ENCODE assay signal across 19 mouse cellular contexts in the genomic region with DNA sequence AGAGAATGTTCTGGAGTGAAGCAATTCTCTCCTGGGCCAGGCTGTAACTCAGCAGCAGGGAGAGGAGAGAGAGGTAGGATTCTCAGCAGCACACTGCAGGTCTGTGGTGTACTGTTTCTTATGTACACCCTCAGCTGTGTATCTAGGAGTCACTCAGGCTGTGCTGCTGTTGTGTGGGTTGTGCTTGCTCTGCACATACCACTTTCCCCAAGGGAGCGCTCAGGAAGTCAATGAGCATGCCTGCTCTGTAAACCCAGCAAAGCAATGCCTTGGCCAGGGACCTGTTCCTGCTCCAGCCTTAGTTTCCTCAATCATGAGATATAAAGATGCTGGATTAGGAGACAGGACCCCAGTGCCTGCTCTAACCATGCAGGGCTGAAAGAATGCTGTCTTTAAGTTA. TPM values are rescaled to one million over a fixed set of nuclear protein-coding genes. Genes with fewer than 3 reads are reported as not detected.
A peak's percentile ranks its signal among the peaks of the same experiment; 100 is the strongest.
DNase-seq lines count a peak whose midpoint lies in the region; ATAC-seq and TF ChIP-seq lines count a peak whose summit lies in the region.
"Had no signal": no experiment of that assay in that cellular context is flagged by ENCODE, and none has a peak within 500 bp of the region (broad histone marks: within the 10 kb centered on the region; RNA-seq: fewer than 3 reads in every experiment).

No protein-coding gene starts in this region.

- no peak for ATAC-seq in stomach, postnatal 0 days (ENCODE audit: low FRiP score, low TSS enrichment)
- ATAC-seq: forebrain, postnatal 0 days; intestine, embryonic 16.5 days had no signal

- H3K4me3 ChIP-seq in heart, adult 2 months, result no peak overlapping the region
- H3K4me3 ChIP-seq in stomach, postnatal 0 days (ENCODE audit: low read depth, low read length), result no peak overlapping the region
- H3K4me3 ChIP-seq: hindbrain, embryonic 12.5 days; megakaryocyte, embryonic 14.5 days; neural tube, embryonic 13.5 days had no signal

- H3K27ac ChIP-seq in heart, adult 2 months, result no peak overlapping the region
- H3K27ac ChIP-seq in stomach, postnatal 0 days (replicated peaks), result no peak overlapping the region
- H3K27ac ChIP-seq: hindbrain, embryonic 12.5 days; liver, embryonic 14.5 days; neural tube, embryonic 13.5 days had no signal

- no peak overlapping the region for H3K9ac ChIP-seq in heart, adult 2 months (ENCODE audit: low read depth, low read length)
- no peak overlapping the region for H3K9ac ChIP-seq in stomach, postnatal 0 days (ENCODE audit: low read length)
- H3K9ac ChIP-seq: forebrain, postnatal 0 days; hindbrain, embryonic 12.5 days; liver, embryonic 14.5 days; neural tube, embryonic 13.5 days had no signal

- TF ChIP-seq POLR2A in heart, adult 2 months (IDR thresholded peaks at IDR 0.05; ENCODE audit: insufficient read depth, low read depth, low read length), result no peak

- WGBS in heart, adult 2 months, result 93% methylated on average over 1 of the region's 1 CpGs
- WGBS in stomach, postnatal 0 days, result 88% methylated on average over 1 of the region's 1 CpGs

- no peaks in the 10 kb centered on the region for H3K9me3 ChIP-seq in stomach, postnatal 0 days (ENCODE audit: control insufficient read depth, low read length)
- H3K9me3 ChIP-seq: hindbrain, embryonic 12.5 days; neural tube, embryonic 13.5 days had no signal

- no peaks in the 10 kb centered on the region for H3K79me2 ChIP-seq in heart, adult 2 months (replicated peaks; ENCODE audit: control insufficient read depth, insufficient read depth, low read length)

- H3K36me3 ChIP-seq in heart, adult 2 months (ENCODE audit: control insufficient read depth, insufficient read depth, low read length), result no peaks in the 10 kb centered on the region
- H3K36me3 ChIP-seq in stomach, postnatal 0 days (ENCODE audit: control insufficient read depth, insufficient read depth, low read length), result no peaks in the 10 kb centered on the region
- H3K36me3 ChIP-seq: hindbrain, embryonic 12.5 days; neural tube, embryonic 13.5 days had no signal

- TF ChIP-seq CTCF in heart, adult 2 months (IDR thresholded peaks at IDR 0.05), result no peak
- no peak for TF ChIP-seq CTCF in stomach, postnatal 0 days (IDR thresholded peaks at IDR 0.05; ENCODE audit: low read depth)

- H3K4me1 ChIP-seq in heart, adult 2 months (ENCODE audit: control insufficient read depth, insufficient read depth, low read length), result no peaks in the 10 kb centered on the region
- H3K4me1 ChIP-seq in stomach, postnatal 0 days (replicated peaks; ENCODE audit: control insufficient read depth, insufficient read depth), result no peaks in the 10 kb centered on the region

- H3K27me3 ChIP-seq in heart, adult 2 months (ENCODE audit: control insufficient read depth, insufficient read depth, low read length), result no peaks in the 10 kb centered on the region
- H3K27me3 ChIP-seq in stomach, postnatal 0 days (ENCODE audit: control insufficient read depth, insufficient read depth, low read length), result no peaks in the 10 kb centered on the region

- intact Hi-C loops in heart, adult 2 months (cut with DNase I), result no loop called here

- no peak for TF ChIP-seq EP300 in heart, adult 2 months (IDR thresholded peaks at IDR 0.05; ENCODE audit: insufficient read depth, low read depth, low read length)
- TF ChIP-seq EP300 in stomach, postnatal 0 days (optimal IDR thresholded peaks at IDR 0.05), result no peak

- peak; percentile 87 for DNase-seq in heart, adult 11 months
- DNase-seq in heart, adult 2 months, result no peak
- DNase-seq in testis, postnatal 10 days (ENCODE audit: low spot score), result peak; percentile 36
- no peak for DNase-seq in testis, postnatal 14 days (ENCODE audit: low spot score)
- peak; percentile 34 to 50 for DNase-seq in kidney, postnatal 25 days
- no peak for DNase-seq in right cerebral cortex, postnatal 36 days (ENCODE audit: low spot score in 2 of 2)
- no peak for DNase-seq in layer of hippocampus, adult 8-10 months (ENCODE audit: low spot score in 2 of 2)
- no peak for DNase-seq in stomach, postnatal 0 days (ENCODE audit: low spot score)
- DNase-seq: adrenal gland, adult 8-10 months; cerebellum, adult 8-10 months; forebrain, postnatal 0 days; lung, postnatal 10 days; right cerebral cortex, postnatal 4 days; thymus, postnatal 4 days had no signal

- H3K4me2 ChIP-seq in stomach, postnatal 0 days (replicated peaks; ENCODE audit: low read depth), result no peak overlapping the region
- H3K4me2 ChIP-seq: hindbrain, embryonic 12.5 days; neural tube, embryonic 13.5 days had no signal

RNA-seq across cellular contexts. Expression of gene Thap12, which starts 25.1 kb away (rescaled TPM):
- total RNA-seq in heart, adult 2 months (2021), result 10 to 100 TPM; 71.5 to 80.7 TPM
- polyA plus RNA-seq in heart, adult 2 months (2012; rRNA removed), result 18.0 and 41.5 TPM in 2 replicates
- total RNA-seq in layer of hippocampus, adult 8-10 months (2022), result 10 to 100 TPM; 64.1 to 80.3 (median 70.4) TPM
- polyA plus RNA-seq in stomach, postnatal 0 days (2015; fragmentation: Nextera tagmentation; extraction: Ambion mirVana), result 29.7 and 33.3 TPM in 2 replicates

Comparison
In these comparisons a context has a peak if more than half of its experiments do, and no peak if none do; other contexts are left out.
1. DNase-seq: peak in heart, adult 11 months (single experiment), testis, postnatal 10 days (single experiment) and kidney, postnatal 25 days (2 of 2); none in heart, adult 2 months (0 of 2), testis, postnatal 14 days (single experiment), right cerebral cortex, postnatal 36 days (0 of 2), layer of hippocampus, adult 8-10 months (0 of 2) and stomach, postnatal 0 days (single experiment).